Mouse (Mus musculus): ENCODE data around the gene Gm17359. TPM values are rescaled to one million over a fixed set of nuclear protein-coding genes. Genes with fewer than 3 reads are reported as not detected.

Gm17359 gene
- polyA plus RNA-seq, 3 experiments from 2014 or later, result not detected

- no peak for ATAC-seq
Measured at GRCm38 (mm10) chr3:79358721-79359120, 22.3 kb downstream of the Gm17359 start.

- ATAC-seq, result no peak
Measured at GRCm38 (mm10) chr3:79360317-79361101, 24.0 kb downstream of the Gm17359 start.

- no peak for ATAC-seq
Measured at GRCm38 (mm10) chr3:79366098-79366497, 29.6 kb downstream of the Gm17359 start.

- ATAC-seq, result no peak
Measured at GRCm38 (mm10) chr3:79368306-79368705, 31.8 kb downstream of the Gm17359 start.

GRCm38 (mm10) chr3:79370385-79370929, 34.0 kb downstream of the Gm17359 start:
- no peak for ATAC-seq

- ATAC-seq, result no peak
Measured at GRCm38 (mm10) chr3:79371506-79372195, 35.2 kb downstream of the Gm17359 start.

GRCm38 (mm10) chr3:79373930-79374329, 37.5 kb downstream of the Gm17359 start:
- no peak for ATAC-seq

GRCm38 (mm10) chr3:79378086-79378485, 41.6 kb downstream of the Gm17359 start:
- no peak for ATAC-seq

GRCm38 (mm10) chr3:79379255-79379836, 42.9 kb downstream of the Gm17359 start:
- ATAC-seq, result no peak

GRCm38 (mm10) chr3:79379873-79380595, 43.6 kb downstream of the Gm17359 start:
- no peak for ATAC-seq

- ATAC-seq, result no peak
Measured at GRCm38 (mm10) chr3:79381398-79381797, 44.9 kb downstream of the Gm17359 start.

- ATAC-seq, result no peak
Measured at GRCm38 (mm10) chr3:79385434-79386029, 49.1 kb downstream of the Gm17359 start.

- no peak for ATAC-seq
Measured at GRCm38 (mm10) chr3:79389081-79389480, 52.6 kb downstream of the Gm17359 start.

- ATAC-seq, result no peak
Measured at GRCm38 (mm10) chr3:79400552-79400951, 64.1 kb downstream of the Gm17359 start.

GRCm38 (mm10) chr3:79402056-79402455, 65.6 kb downstream of the Gm17359 start:
- no peak for ATAC-seq

- no peak for ATAC-seq
Measured at GRCm38 (mm10) chr3:79408546-79408945, 72.1 kb downstream of the Gm17359 start.

- ATAC-seq, result no peak
Measured at GRCm38 (mm10) chr3:79409927-79410628, 73.6 kb downstream of the Gm17359 start.

GRCm38 (mm10) chr3:79410629-79410995, 74.2 kb downstream of the Gm17359 start:
- ATAC-seq, result no peak

GRCm38 (mm10) chr3:79411666-79412065, 75.2 kb downstream of the Gm17359 start:
- ATAC-seq, result no peak

GRCm38 (mm10) chr3:79413492-79413891, 77.0 kb downstream of the Gm17359 start:
- no peak for ATAC-seq

GRCm38 (mm10) chr3:79415081-79415480, 78.6 kb downstream of the Gm17359 start:
- ATAC-seq, result no peak

GRCm38 (mm10) chr3:79415929-79416328, 79.5 kb downstream of the Gm17359 start:
- ATAC-seq, result no peak
